Mouse (Mus musculus) T-cell, adult 2 months (primary cell): Measurements from ENCODE around the gene Foxp1.
A peak's percentile ranks its signal among the peaks of the same experiment; 100 is the strongest.

Experiments
- DNase-seq: peaks from one replicate; pipeline ENCODE4 v3.0.0; 2022; ENCODE audit warnings: low spot score

Foxp1 gene

GRCm38 (mm10) chr6:99282866-99283657 lies 239.5 kb downstream of the Foxp1 start:
- DNase-seq = peak; percentile 68

- DNase-seq = no peak
These were observed 241.1 kb downstream of the Foxp1 start for GRCm38 (mm10) chr6:99281433-99281832.

- no peak for DNase-seq
These were observed 241.9 kb downstream of the Foxp1 start for GRCm38 (mm10) chr6:99280619-99281018.

GRCm38 (mm10) chr6:99277251-99277650 lies 245.3 kb downstream of the Foxp1 start:
- no peak for DNase-seq

GRCm38 (mm10) chr6:99276297-99276653 lies 246.2 kb downstream of the Foxp1 start:
- DNase-seq = no peak

- DNase-seq = peak; percentile 61
These were observed 246.9 kb downstream of the Foxp1 start for GRCm38 (mm10) chr6:99275381-99276296.

GRCm38 (mm10) chr6:99274667-99275066 lies 247.9 kb downstream of the Foxp1 start:
- peak; percentile 63 for DNase-seq

- DNase-seq = peak; percentile 33
These were observed 248.3 kb downstream of the Foxp1 start for GRCm38 (mm10) chr6:99274222-99274621.

GRCm38 (mm10) chr6:99273177-99273576 lies 249.3 kb downstream of the Foxp1 start:
- no peak for DNase-seq

GRCm38 (mm10) chr6:99272174-99272573 lies 250.3 kb downstream of the Foxp1 start:
- DNase-seq = no peak

GRCm38 (mm10) chr6:99271741-99272140 lies 250.8 kb downstream of the Foxp1 start:
- DNase-seq = no peak

GRCm38 (mm10) chr6:99269921-99270320 lies 252.6 kb downstream of the Foxp1 start:
- peak; percentile 65 for DNase-seq

- no peak for DNase-seq
These were observed 254.1 kb downstream of the Foxp1 start for GRCm38 (mm10) chr6:99268171-99269061.

GRCm38 (mm10) chr6:99265945-99266656 lies 256.4 kb downstream of the Foxp1 start:
- peak; percentile 61 for DNase-seq

GRCm38 (mm10) chr6:99265173-99265572 lies 257.3 kb downstream of the Foxp1 start:
- no peak for DNase-seq

GRCm38 (mm10) chr6:99264192-99265093 lies 258.1 kb downstream of the Foxp1 start:
- DNase-seq = no peak

- DNase-seq = no peak
These were observed 258.7 kb downstream of the Foxp1 start for GRCm38 (mm10) chr6:99263886-99264185.

- DNase-seq = peak; percentile 33
These were observed 259.2 kb downstream of the Foxp1 start for GRCm38 (mm10) chr6:99263061-99263885.

- DNase-seq = no peak
These were observed 260.8 kb downstream of the Foxp1 start for GRCm38 (mm10) chr6:99261737-99262130.
